Mouse (Mus musculus) kidney, postnatal 0 days (tissue): ENCODE measurements around the gene Lin54. TPM values are rescaled to one million over a fixed set of nuclear protein-coding genes. Genes with fewer than 3 reads are reported as not detected.

Source experiments
- ATAC-seq: fragments of 200-750 bp; cut with Nextera tagmentation; replicated peaks from 2 replicates; pipeline ENCODE4 v1.8.0; 2017; ENCODE audit warnings: low read depth, moderate number of reproducible peaks, moderate TSS enrichment, moderate library complexity; ENCODE audit not compliant: low FRiP score
- DNase-seq: peaks from one replicate; pipeline ENCODE4 v3.0.0-alpha.2; 2016; ENCODE audit warnings: low spot score
- H3K27ac ChIP-seq: fragments of 300-500 bp; sonication (generic); 2 replicates; pipeline ENCODE4 v1.5.1; 2014; ENCODE audit warnings: mild to moderate bottlenecking
- H3K27me3 ChIP-seq: fragments of 300-500 bp; sonication (generic); 2 replicates; pipeline ENCODE4 v1.6.1; 2014; ENCODE audit warnings: low read length, mixed read lengths; ENCODE audit not compliant: insufficient read depth
- H3K36me3 ChIP-seq: fragments of 300-500 bp; sonication (generic); 2 replicates; pipeline ENCODE4 v1.6.1; 2014; ENCODE audit warnings: low read length, mixed read lengths; ENCODE audit not compliant: insufficient read depth
- H3K4me1 ChIP-seq: fragments of 300-500 bp; sonication (generic); replicated peaks from 2 replicates; pipeline ENCODE4 v1.6.1; 2014; ENCODE audit warnings: antibody characterized with exemption, low read length, mixed read lengths; ENCODE audit not compliant: insufficient read depth
- H3K4me2 ChIP-seq: fragments of 300-500 bp; sonication (generic); 2 replicates; pipeline ENCODE4 v1.6.1; 2014; ENCODE audit warnings: mild to moderate bottlenecking, low read length, moderate library complexity, mixed read lengths
- H3K4me3 ChIP-seq: fragments of 300-500 bp; sonication (generic); replicated peaks from 2 replicates; pipeline ENCODE4 v1.5.1; 2014; ENCODE audit warnings: low read depth, low read length
- H3K9ac ChIP-seq: fragments of 300-500 bp; sonication (generic); 2 replicates; pipeline ENCODE4 v1.6.1; 2014; ENCODE audit warnings: low read depth, low read length
- H3K9me3 ChIP-seq: fragments of 300-500 bp; sonication (generic); replicated peaks from 2 replicates; pipeline ENCODE4 v1.6.1; 2016; ENCODE audit warnings: low read length, inconsistent platforms, mixed read lengths
- CTCF ChIP-seq: IDR thresholded peaks from 2 replicates; pipeline ENCODE4 v1.5.1; 2016; ENCODE audit warnings: antibody characterized with exemption, low read depth, mild to moderate bottlenecking, moderate library complexity
- WGBS: fragments of 180-500 bp; shearing (Covaris S2); extraction: QIAGEN DNeasy Blood & Tissue Kit; methylation state at CpG from one replicate; pipeline ENCODE4 v1.1.7; 2014; 5-methylcytosine and 5-hydroxymethylcytosine counted together
- polyA plus RNA-seq: library from polyadenylated mRNA; unstranded; fragments of >200 nt; fragmentation: Nextera tagmentation; extraction: Ambion mirVana; gene quantifications from 2 replicates; pipeline ENCODE4 v1.2.1, GENCODE M21; 2015

The Lin54 gene
- polyA plus RNA-seq, 1 experiment from 2014 or later = 8.6 TPM

DNA sequence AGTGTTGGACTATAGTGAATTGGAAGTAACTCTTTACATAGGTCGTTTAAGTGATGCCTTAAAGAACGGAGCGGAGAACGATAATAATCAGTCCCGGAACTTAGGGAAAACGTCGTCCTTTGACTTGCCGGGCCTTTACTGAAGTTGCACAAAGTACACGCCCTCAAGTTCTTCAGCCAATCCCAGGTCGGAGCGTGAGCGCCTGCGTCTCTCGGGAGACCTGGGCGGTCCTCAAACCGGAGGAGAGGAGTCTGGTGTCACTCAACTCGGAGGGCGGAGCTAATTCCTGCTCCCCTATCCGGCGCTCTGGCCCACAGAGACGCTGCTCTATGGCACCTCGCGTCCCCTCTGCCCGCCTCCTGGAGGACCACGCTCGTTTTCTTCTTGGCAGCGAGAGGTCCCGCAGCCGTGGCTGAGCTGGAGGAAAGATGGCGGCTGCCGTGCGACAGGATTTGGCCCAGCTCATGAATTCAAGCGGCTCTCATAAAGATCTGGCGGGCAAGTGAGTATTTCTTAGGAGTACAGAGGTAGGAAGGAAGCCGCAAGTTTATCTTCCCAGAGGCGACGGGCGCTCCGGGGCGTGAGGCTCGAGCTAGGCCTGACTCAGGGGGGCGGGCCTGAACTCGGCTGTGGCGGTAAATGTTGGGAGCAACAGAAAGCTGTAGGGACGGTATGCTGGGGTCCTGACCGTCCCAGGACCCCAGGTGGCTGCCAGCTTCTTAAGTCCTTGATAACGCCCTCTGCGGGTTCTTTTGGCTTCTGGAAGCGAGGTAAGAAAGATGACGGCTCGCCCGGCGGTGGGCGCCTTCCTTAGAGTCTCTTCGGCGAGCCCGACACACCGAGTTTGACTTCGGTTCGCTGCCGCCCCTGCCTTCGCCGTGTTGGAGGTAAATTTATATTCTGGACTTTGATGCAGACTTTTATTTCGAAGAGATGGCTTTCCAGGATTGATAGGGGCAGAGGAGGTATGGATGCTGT, 17.9 kb upstream of the Lin54 start, which contains the start of gene Cops4:
TSS of gene Cops4 (plus strand) at position 261 of the 978 bp plus-strand sequence.
- no peaks in the 10 kb centered on the region for H3K27me3 ChIP-seq
- H3K9ac ChIP-seq = peak within 1 kb of the TSS; percentile 84
- H3K4me2 ChIP-seq = peak within 1 kb of the TSS; percentile 72
- no peaks in the 10 kb centered on the region for H3K36me3 ChIP-seq
- ATAC-seq = peak; percentile 100
- no peaks in the 10 kb centered on the region for H3K9me3 ChIP-seq
- under 1% methylated on average over 64 of the region's 64 CpGs for WGBS
- peak within 1 kb of the TSS; percentile 81 for H3K27ac ChIP-seq
- peak; percentile 100 for DNase-seq
- peak within 1 kb of the TSS; percentile 91 for H3K4me3 ChIP-seq
- TF ChIP-seq CTCF = peak; percentile 42; the same call in 1 of the 2 replicates
- H3K4me1 ChIP-seq = peaks cover 13% of the 10 kb centered on the region

DNA sequence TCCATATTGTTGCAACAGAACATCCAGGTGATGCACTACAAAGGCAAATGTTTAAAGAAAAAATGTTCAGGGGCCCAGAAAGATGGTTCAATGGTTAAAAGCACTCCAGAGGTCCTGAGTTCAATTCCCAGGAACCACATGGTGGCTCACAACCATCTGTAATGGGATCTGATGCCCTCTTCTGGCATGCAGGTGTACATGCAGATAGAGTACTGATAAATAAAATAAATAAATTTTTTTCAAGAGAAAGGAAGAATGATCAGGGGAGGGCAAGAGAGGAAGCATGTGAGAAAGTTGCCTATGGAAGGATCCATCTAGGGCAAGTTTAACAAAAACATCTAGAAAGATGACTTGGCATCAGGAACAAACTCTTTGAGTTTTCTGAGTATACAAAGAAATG, 12.1 kb upstream of the Lin54 start:
- Histone ChIP-seq H3K4me2 (no peak overlapping the region), H3K4me1 (0 out of 2 replicates have a peak, but pooled peaks cover 2% of the 10 kb centered on the region), H3K27me3 (no peaks in the 10 kb centered on the region), H3K9me3 (no peaks in the 10 kb centered on the region), H3K4me3 (no peak overlapping the region), H3K36me3 (no peaks in the 10 kb centered on the region), H3K9ac (no peak overlapping the region), H3K27ac (no peak overlapping the region)
- ATAC-seq (no peak), DNase-seq (no peak)
- 0 out of 2 replicates have a peak, but pooled peaks have one; percentile 18 for TF ChIP-seq CTCF

DNA sequence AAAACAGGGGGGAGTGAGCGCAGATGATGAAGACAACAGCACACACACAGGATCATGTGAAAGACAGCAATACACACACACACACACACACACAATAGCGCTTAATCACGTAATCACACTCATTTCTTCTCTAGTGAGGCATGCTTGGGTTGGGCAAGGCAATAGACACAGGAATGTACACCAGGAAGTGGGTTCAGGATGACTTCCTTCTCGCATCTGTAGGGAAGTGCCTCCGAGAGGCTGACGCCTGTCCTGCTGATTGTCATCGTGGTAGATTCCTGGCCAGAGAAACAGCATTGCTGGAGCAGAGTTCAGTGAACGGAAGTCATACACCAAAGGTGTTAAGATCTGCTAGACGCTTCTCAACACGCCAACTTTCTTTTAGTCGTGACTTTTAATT, 8.8 kb upstream of the Lin54 start:
- ATAC-seq (no peak; the same call in 1 of the 2 replicates), DNase-seq (no peak)
- Histone ChIP-seq H3K36me3 (no peaks in the 10 kb centered on the region), H3K9me3 (no peaks in the 10 kb centered on the region), H3K27ac (no peak overlapping the region), H3K4me2 (no peak overlapping the region), H3K4me3 (no peak overlapping the region), H3K27me3 (no peaks in the 10 kb centered on the region), H3K9ac (no peak overlapping the region), H3K4me1 (no peaks in the 10 kb centered on the region)
- no peak for TF ChIP-seq CTCF
- WGBS = 71% methylated on average over 11 of the region's 11 CpGs

DNA sequence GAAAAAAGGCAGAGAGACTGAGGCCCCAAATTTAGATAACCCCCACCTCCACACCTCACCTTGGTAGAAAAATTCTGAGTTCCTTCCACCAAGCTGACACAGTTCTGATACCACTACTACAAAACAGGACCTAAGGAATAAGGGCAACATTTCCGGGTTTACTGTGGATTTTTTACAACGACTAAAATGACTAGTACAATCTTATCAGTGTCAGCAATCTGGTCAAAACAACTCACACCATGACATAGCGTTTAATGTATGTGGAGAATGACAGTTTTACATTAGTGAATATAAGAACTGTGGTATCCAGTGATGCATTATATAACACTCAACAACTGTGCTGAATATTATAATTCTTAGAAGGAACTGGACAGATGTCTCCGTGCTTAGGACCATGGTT, 828 bp upstream of the Lin54 start:
- Histone ChIP-seq H3K36me3 (no peaks in the 10 kb centered on the region), H3K27me3 (no peaks in the 10 kb centered on the region), H3K4me3 (no peak overlapping the region), H3K9me3 (no peaks in the 10 kb centered on the region), H3K27ac (no peak overlapping the region), H3K9ac (no peak overlapping the region), H3K4me1 (peaks cover 10% of the 10 kb centered on the region; the same call in 1 of the 2 replicates), H3K4me2 (no peak overlapping the region)
- WGBS = 67% methylated on average over 4 of the region's 4 CpGs
- TF ChIP-seq CTCF = no peak
- ATAC-seq (no peak), DNase-seq (no peak)

DNA sequence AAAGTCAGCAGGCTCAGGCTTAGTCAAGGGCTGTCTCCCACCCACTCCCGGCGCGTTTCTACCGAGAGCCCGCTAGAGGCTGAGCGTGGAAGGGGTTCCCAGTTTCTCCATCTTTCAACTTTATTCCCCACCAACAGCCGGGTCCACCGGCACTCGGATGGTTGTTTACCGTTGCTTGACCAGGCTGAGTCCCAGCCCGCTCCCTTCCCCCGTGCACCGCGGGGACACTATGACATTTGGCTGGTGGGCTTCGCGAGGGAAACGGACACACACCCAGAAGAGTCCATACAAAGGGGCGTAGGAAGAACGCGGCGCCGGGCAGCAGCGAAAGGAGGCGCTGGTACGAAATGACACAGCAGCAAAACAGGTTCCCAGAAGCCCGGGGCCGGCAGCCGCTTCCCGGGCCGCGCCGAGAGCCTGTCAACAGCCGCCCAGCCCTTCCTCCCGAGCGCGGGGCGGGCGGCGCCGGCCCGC, 571 bp downstream of the Lin54 start:
- Histone ChIP-seq H3K9me3 (no peaks in the 10 kb centered on the region), H3K4me1 (peaks cover 10% of the 10 kb centered on the region; the same call in 1 of the 2 replicates), H3K4me2 (peak overlapping the region; percentile 81), H3K9ac (peak overlapping the region; percentile 63), H3K27ac (peak overlapping the region; percentile 73), H3K27me3 (no peaks in the 10 kb centered on the region), H3K36me3 (no peaks in the 10 kb centered on the region), H3K4me3 (peak overlapping the region; percentile 73)
- DNase-seq (peak; percentile 68), ATAC-seq (peak; percentile 8; the same call in 1 of the 2 replicates)
- 0 out of 2 replicates have a peak, but pooled peaks have one; percentile 16 for TF ChIP-seq CTCF
- WGBS = 1% methylated on average over 34 of the region's 41 CpGs

DNA sequence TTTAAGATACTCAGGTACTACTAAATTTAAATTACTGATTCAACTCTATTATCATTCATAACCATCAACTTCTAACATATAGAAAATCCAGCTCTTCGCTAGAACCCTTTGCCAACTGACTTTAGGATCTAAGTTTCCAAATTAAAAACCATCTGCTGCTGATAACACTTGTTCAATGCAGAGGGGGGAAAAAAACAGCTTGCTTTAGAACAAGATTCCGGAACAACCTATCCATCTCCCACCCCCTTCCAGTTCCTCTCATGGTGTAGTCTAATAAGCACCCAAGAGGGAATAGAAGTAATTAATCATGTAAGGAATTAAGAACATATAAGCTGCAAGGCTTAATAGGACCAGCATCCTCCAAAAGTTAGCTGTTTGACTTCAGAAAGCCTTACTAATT, 1.2 kb downstream of the Lin54 start:
- Histone ChIP-seq H3K36me3 (no peaks in the 10 kb centered on the region), H3K4me1 (peaks cover 10% of the 10 kb centered on the region; the same call in 1 of the 2 replicates), H3K9me3 (no peaks in the 10 kb centered on the region), H3K9ac (peak overlapping the region; percentile 63), H3K27me3 (no peaks in the 10 kb centered on the region), H3K4me2 (peak overlapping the region; percentile 81), H3K27ac (peak overlapping the region; percentile 73; the same call in 1 of the 2 replicates), H3K4me3 (peak overlapping the region; percentile 73)
- DNase-seq (no peak), ATAC-seq (no peak)
- 21% methylated on average over 2 of the region's 2 CpGs for WGBS
- no peak for TF ChIP-seq CTCF
